Mouse (Mus musculus): ENCODE results near the gene Zfp239. TPM values are rescaled to one million over a fixed set of nuclear protein-coding genes. Genes with fewer than 3 reads are reported as not detected.

Zfp239 gene
- polyA plus RNA-seq, 1 experiment from 2014 or later: 16.3 TPM

GRCm38 (mm10) chr6:117901510-117902402 lies 39.9 kb downstream of the Zfp239 start:
- no peaks in the 10 kb centered on the region for H3K27me3 ChIP-seq
- 66% methylated on average over 9 of the region's 9 CpGs for WGBS
- no peak overlapping the region for H3K9ac ChIP-seq
- no peak for ATAC-seq (ENCODE audit: low FRiP score, low read depth)
- peaks cover 7% of the 10 kb centered on the region for H3K4me1 ChIP-seq
- no peaks in the 10 kb centered on the region for H3K9me3 ChIP-seq
- no peak overlapping the region for H3K4me2 ChIP-seq (replicated peaks)
- no peaks in the 10 kb centered on the region for H3K36me3 ChIP-seq
- no peak overlapping the region for H3K4me3 ChIP-seq
- H3K27ac ChIP-seq: no peak overlapping the region

- Histone ChIP-seq H3K27ac (no peak overlapping the region), H3K4me3 (no peak overlapping the region), H3K4me2 (replicated peaks) (no peak overlapping the region), H3K4me1 (peaks cover 7% of the 10 kb centered on the region), H3K36me3 (no peaks in the 10 kb centered on the region), H3K27me3 (no peaks in the 10 kb centered on the region), H3K9ac (no peak overlapping the region), H3K9me3 (no peaks in the 10 kb centered on the region)
- ATAC-seq (ENCODE audit: low FRiP score, low read depth): no peak
- 75% methylated on average over 4 of the region's 4 CpGs for WGBS
Observed at GRCm38 (mm10) chr6:117902556-117902955, 40.7 kb downstream of the Zfp239 start.

- Histone ChIP-seq H3K27ac (no peak overlapping the region), H3K4me1 (peaks cover 13% of the 10 kb centered on the region), H3K27me3 (no peaks in the 10 kb centered on the region), H3K36me3 (no peaks in the 10 kb centered on the region), H3K4me3 (no peak overlapping the region), H3K9me3 (no peaks in the 10 kb centered on the region), H3K4me2 (replicated peaks) (no peak overlapping the region), H3K9ac (no peak overlapping the region)
- no peak for ATAC-seq (ENCODE audit: low FRiP score, low read depth)
- 76% methylated on average over 3 of the region's 3 CpGs for WGBS
Observed at GRCm38 (mm10) chr6:117903836-117904235, 41.9 kb downstream of the Zfp239 start.

GRCm38 (mm10) chr6:117905260-117905930 lies 43.5 kb downstream of the Zfp239 start:
- no peak for ATAC-seq (ENCODE audit: low FRiP score, low read depth)
- H3K9me3 ChIP-seq: no peaks in the 10 kb centered on the region
- H3K27ac ChIP-seq: peak overlapping the region; percentile 87; the same call in 1 of the 2 replicates
- no peaks in the 10 kb centered on the region for H3K36me3 ChIP-seq
- 15% methylated on average over 4 of the region's 4 CpGs for WGBS
- H3K4me3 ChIP-seq: peak overlapping the region; percentile 99
- H3K9ac ChIP-seq: peak overlapping the region; percentile 72
- H3K4me2 ChIP-seq (replicated peaks): peak overlapping the region; percentile 67
- H3K27me3 ChIP-seq: no peaks in the 10 kb centered on the region
- H3K4me1 ChIP-seq: peaks cover 25% of the 10 kb centered on the region

- H3K4me1 ChIP-seq: peaks cover 28% of the 10 kb centered on the region
- no peaks in the 10 kb centered on the region for H3K27me3 ChIP-seq
- under 1% methylated on average over 25 of the region's 25 CpGs for WGBS
- ATAC-seq (ENCODE audit: low FRiP score, low read depth): peak; percentile 9; the same call in 1 of the 2 replicates
- no peaks in the 10 kb centered on the region for H3K36me3 ChIP-seq
- peak overlapping the region; percentile 99 for H3K4me3 ChIP-seq
- peak overlapping the region; percentile 72 for H3K9ac ChIP-seq
- peak overlapping the region; percentile 87 for H3K27ac ChIP-seq
- peak overlapping the region; percentile 67 for H3K4me2 ChIP-seq (replicated peaks)
- H3K9me3 ChIP-seq: no peaks in the 10 kb centered on the region
Observed at GRCm38 (mm10) chr6:117906015-117906531, 44.2 kb downstream of the Zfp239 start.

GRCm38 (mm10) chr6:117906590-117907271 lies 44.8 kb downstream of the Zfp239 start:
- H3K4me3 ChIP-seq: peak overlapping the region; percentile 99
- H3K9ac ChIP-seq: peak overlapping the region; percentile 98
- under 1% methylated on average over 62 of the region's 68 CpGs for WGBS
- H3K4me1 ChIP-seq: peaks cover 28% of the 10 kb centered on the region
- H3K27ac ChIP-seq: peak overlapping the region; percentile 96
- H3K4me2 ChIP-seq (replicated peaks): peak overlapping the region; percentile 81
- no peaks in the 10 kb centered on the region for H3K9me3 ChIP-seq
- ATAC-seq (ENCODE audit: low FRiP score, low read depth): peak; percentile 97
- H3K27me3 ChIP-seq: no peaks in the 10 kb centered on the region
- H3K36me3 ChIP-seq: no peaks in the 10 kb centered on the region

- H3K9me3 ChIP-seq: no peaks in the 10 kb centered on the region
- no peaks in the 10 kb centered on the region for H3K27me3 ChIP-seq
- H3K4me3 ChIP-seq: peak overlapping the region; percentile 99
- peak overlapping the region; percentile 81 for H3K4me2 ChIP-seq (replicated peaks)
- peak; percentile 70 for ATAC-seq (ENCODE audit: low FRiP score, low read depth)
- peaks cover 28% of the 10 kb centered on the region for H3K4me1 ChIP-seq
- H3K36me3 ChIP-seq: no peaks in the 10 kb centered on the region
- H3K9ac ChIP-seq: peak overlapping the region; percentile 98
- WGBS: under 1% methylated on average over 68 of the region's 77 CpGs
- peak overlapping the region; percentile 96 for H3K27ac ChIP-seq
Observed at GRCm38 (mm10) chr6:117907301-117907978, 45.5 kb downstream of the Zfp239 start.

- H3K27ac ChIP-seq: peak overlapping the region; percentile 96
- no peaks in the 10 kb centered on the region for H3K36me3 ChIP-seq
- H3K9me3 ChIP-seq: no peaks in the 10 kb centered on the region
- H3K4me3 ChIP-seq: peak overlapping the region; percentile 99
- H3K27me3 ChIP-seq: no peaks in the 10 kb centered on the region
- peak overlapping the region; percentile 81 for H3K4me2 ChIP-seq (replicated peaks)
- under 1% methylated on average over 26 of the region's 26 CpGs for WGBS
- no peak for ATAC-seq (ENCODE audit: low FRiP score, low read depth)
- H3K9ac ChIP-seq: peak overlapping the region; percentile 98
- H3K4me1 ChIP-seq: peaks cover 28% of the 10 kb centered on the region
Observed at GRCm38 (mm10) chr6:117907979-117908355, 46.1 kb downstream of the Zfp239 start.

- H3K4me2 ChIP-seq (replicated peaks): peak overlapping the region; percentile 81
- under 1% methylated on average over 14 of the region's 14 CpGs for WGBS
- no peak for ATAC-seq (ENCODE audit: low FRiP score, low read depth)
- peak overlapping the region; percentile 98 for H3K9ac ChIP-seq
- H3K4me1 ChIP-seq: peaks cover 28% of the 10 kb centered on the region
- H3K36me3 ChIP-seq: no peaks in the 10 kb centered on the region
- peak overlapping the region; percentile 99 for H3K4me3 ChIP-seq
- no peak overlapping the region for H3K27ac ChIP-seq
- H3K9me3 ChIP-seq: no peaks in the 10 kb centered on the region
- H3K27me3 ChIP-seq: no peaks in the 10 kb centered on the region
Observed at GRCm38 (mm10) chr6:117908424-117908900, 46.6 kb downstream of the Zfp239 start.

GRCm38 (mm10) chr6:117910120-117910661 lies 48.3 kb downstream of the Zfp239 start:
- H3K27me3 ChIP-seq: no peaks in the 10 kb centered on the region
- H3K9ac ChIP-seq: no peak overlapping the region
- peak overlapping the region; percentile 10; the same call in 1 of the 2 replicates for H3K4me3 ChIP-seq
- H3K36me3 ChIP-seq: no peaks in the 10 kb centered on the region
- H3K9me3 ChIP-seq: no peaks in the 10 kb centered on the region
- ATAC-seq (ENCODE audit: low FRiP score, low read depth): no peak
- H3K4me2 ChIP-seq (replicated peaks): peak overlapping the region; percentile 3; the same call in 1 of the 2 replicates
- 83% methylated on average over 6 of the region's 6 CpGs for WGBS
- H3K27ac ChIP-seq: no peak overlapping the region
- peaks cover 29% of the 10 kb centered on the region for H3K4me1 ChIP-seq

- no peak overlapping the region for H3K4me3 ChIP-seq
- ATAC-seq (ENCODE audit: low FRiP score, low read depth): no peak
Observed at GRCm38 (mm10) chr6:117914541-117914940, 52.6 kb downstream of the Zfp239 start.

More at GRCm38 (mm10) chr6:117914541-117914940, 52.6 kb downstream of the Zfp239 start:
- no peak overlapping the region for H3K4me2 ChIP-seq (replicated peaks)
- H3K27me3 ChIP-seq: no peaks in the 10 kb centered on the region
- H3K4me1 ChIP-seq: peaks cover 37% of the 10 kb centered on the region
- no peak overlapping the region for H3K27ac ChIP-seq
- no peaks in the 10 kb centered on the region for H3K36me3 ChIP-seq
- H3K9ac ChIP-seq: no peak overlapping the region
- no peaks in the 10 kb centered on the region for H3K9me3 ChIP-seq

Data from limb, embryonic 13.5 days (tissue).